Mouse (Mus musculus) ES-CJ7 (cell line): Measurements from ENCODE around the gene Ptf1a.

Experiments used
- DNase-seq: peaks from one replicate; pipeline ENCODE4 v3.0.0; 2011; ENCODE audit warnings: low read depth, low spot score

Ptf1a gene

DNA sequence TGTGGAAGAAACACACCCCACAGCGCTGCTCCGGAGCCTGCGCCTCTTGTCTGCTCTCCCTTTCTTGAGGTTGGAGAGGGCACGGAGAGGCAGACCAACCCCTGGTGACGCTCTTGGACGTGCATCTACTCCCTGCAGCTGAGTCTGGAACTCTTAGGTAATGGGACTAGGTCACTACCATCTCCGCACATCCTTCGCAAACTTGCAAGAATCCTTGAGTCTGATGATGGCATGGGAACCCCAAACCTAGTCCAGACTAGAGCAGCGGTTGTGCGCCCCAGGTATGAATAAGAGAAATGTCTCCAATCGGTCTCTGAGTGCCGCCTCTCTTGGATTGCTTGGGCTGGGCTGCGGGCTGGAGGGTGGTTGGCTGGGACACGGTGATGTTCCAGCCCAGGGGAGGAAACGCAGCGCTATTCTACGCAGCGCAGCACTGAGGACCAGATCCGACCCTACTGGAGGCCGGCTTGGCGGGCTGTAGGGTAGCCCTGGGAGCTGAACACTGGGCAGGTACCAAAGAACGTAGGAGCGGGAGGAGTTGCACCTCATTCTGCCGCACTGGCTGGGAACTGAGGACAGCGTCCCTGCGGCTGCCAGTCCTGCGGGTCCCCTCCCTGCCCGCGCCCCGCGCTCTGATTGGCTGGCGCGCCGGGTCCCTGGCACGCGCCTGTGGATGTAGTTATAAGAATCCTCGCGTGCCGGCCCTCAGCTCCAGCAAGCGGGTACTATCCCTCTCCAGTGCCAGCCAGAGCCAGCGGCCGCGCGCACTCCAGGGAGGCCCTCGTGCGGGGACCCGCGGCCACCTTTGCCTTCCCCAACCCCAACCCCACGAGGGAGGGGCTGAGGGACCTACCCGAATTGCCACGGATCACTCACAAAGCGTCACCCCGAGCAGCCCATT lies at the start of gene Ptf1a:
Ptf1a (plus strand) TSS at position 733 of the 901 bp plus-strand sequence.
- peak; percentile 39 for DNase-seq

DNA sequence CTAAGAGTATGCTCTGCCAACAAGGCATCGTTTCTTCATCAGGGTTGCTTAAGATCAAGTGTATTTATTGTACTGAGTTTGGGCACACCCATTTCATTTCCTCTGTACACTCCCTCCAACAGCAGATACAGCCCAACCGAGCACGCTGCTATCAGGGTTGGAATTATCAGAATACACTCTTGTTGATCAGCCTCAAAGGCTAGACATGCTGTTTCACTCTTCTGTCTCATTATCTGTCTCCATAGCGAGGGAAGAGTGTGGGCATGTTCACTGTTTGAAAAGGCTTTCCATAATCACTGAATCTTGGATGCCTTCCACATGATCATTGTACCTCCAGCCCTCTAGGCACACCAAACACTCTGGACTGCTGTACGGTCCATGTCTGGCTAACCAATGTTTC lies 40.1 kb upstream of the Ptf1a start:
- no peak for DNase-seq

DNA sequence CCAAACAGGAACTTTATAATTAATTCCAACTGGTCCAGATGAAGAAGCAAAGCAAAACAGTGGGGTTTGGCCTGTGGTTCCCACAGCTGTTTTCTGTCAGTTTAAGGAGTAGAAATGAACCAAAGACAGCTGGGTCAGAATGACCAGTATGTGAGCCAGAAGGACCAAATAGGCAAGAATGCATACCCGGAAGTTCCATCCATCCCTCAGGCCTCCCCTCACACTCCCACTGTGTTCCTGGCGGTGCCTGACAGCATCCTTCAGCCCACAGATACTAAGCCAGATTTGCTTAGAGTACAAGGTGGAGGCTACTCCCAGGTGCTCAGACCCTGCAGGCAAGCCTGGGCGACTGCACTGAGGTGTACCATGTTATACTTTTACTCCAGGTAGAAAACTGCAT lies 38.9 kb upstream of the Ptf1a start:
- no peak for DNase-seq

DNA sequence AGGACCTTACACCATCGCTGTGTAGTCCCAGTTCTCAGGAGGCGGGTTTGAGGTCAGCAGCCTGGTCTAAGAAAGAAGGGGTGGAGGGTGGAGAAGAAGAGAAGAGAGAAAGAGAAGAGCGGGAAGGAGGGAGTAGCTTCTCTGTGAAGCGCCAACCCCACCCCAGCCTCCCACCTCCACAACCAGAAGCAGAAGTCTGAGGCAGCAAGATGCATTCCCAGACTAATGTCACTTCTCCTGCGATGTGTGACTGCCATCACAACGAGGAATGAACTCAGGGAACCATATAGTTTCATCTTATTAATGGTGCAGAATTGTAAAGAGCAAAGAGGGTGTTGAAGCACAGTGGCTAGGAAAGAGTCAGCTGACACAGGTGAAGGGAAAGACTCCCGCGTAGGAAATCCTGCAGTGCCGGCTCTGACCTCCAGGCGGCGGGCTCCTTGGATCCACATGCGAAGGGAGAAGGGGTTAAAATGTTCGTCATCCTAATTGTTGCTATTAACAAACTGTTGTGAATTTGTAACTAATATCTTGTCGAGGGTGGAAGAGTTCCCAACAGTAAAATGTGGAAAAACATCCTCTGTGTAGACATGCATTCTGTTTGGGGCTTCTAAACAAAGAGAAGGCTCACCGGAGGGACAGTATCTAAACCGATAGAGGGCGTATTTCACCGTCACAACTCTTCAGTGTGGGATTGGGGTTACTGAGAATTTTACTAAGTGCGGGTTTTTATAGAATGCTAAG lies 31.1 kb upstream of the Ptf1a start:
- DNase-seq, result peak; percentile 67

DNA sequence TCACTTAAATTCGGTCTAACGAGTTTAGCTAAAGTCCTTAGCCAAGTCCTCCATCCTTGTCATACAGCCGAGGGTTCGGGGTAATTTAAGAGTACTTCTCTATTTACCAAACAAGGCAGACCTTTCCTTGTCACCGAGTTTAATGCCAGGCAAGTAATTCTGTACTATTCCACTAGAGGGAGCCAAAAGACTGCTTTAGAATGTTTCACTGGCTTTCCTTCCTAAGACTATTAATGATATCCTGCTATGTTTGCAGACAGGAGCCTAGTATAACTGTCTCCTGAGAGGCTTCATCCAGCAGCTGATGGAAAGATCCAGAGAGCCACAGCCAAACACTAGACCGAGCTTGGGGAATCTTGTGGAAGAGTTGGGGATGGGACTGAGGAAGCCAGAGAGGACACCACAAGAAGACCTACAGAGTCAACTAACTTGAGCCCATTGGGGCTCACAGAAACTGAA lies 30.4 kb upstream of the Ptf1a start:
- peak; percentile 81 for DNase-seq

DNA sequence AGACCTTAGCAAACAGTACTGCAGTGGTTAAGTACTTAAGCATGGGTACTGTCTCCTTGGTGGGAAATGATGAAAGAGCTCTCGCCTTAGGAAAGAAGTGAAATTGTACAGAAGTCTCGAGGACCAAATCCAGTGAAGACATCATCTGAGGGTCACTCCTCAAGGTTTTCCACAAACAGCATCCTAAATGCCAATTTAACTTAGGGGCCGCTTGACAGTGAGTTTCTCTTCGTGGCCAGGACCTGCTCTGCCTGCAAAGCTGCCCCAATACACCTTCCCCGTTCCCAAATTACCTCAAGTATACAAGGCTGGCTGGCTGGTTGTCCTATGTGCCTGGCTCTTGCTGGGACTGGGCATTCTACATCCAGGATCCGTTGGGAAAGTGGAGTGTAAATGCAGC lies 29.4 kb upstream of the Ptf1a start:
- no peak for DNase-seq

DNA sequence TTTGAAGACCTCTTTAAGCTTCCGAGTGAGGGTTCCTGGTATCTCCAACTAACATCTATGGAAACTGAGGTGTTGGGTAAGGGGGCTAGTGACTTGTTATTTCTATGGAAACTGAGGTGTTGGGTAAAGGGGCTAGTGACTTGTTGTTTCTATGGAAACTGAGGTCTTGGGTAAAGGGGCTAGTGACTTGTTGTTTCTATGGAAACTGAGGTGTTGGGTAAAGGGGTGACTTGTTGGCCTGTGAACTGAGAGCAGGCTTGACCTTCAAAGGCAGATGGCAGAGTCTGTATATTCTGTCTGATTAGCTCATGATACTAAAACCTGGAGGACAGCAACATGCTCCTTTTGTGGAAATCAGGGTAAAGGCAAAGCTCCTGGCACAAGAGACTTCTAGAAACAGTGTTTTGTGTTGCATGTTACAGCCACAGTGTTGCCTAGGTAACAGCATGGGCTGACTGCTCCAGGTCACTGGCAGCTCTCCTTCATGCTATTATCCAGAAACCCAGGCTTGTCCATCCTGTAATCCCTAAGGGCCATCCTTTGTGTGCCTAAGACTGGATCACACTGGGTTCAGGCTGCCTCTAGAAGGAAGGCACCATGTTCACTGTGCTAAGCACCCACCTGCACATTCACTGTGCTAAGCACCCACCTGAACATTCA lies 25.6 kb upstream of the Ptf1a start:
- DNase-seq, result no peak

DNA sequence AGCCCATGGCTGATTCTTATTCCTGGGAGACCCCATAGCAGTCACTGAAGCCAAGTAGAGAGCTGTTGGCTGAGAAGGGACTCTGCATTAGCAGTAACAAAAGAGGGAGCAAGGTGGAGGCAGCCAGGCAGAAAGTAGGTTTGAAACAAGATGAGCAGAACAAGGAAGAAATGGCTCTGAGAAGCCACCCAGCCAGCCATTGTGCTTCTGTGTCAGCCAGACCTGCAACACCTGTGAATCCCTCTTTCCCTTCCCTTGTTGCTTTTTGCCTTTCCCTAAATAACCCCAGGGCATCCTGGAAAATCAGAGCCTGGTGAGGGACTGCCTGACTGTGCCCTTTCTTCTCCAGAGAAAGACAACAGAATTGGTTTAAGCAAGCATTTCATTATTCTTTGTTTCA lies 23.2 kb upstream of the Ptf1a start:
- no peak for DNase-seq

DNA sequence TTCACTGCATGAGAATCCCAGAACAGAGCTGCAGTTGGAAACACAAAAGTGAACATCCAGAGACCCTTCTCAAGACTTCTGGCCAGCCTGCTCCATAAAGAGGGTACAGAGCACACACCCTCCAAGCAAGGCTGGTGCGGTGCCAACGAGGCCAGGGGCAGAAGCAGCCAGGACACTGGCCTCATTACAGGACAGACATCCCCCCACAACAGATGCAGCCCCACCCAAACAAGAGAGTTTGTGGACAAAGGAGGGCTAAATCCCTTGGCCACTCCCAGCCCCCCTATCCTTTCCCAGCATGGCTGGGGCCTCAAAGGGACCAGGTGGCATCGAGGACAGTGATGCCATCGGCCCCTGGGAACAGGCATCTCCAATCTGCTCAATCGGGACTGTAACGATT lies 22.4 kb upstream of the Ptf1a start:
- DNase-seq, result no peak

DNA sequence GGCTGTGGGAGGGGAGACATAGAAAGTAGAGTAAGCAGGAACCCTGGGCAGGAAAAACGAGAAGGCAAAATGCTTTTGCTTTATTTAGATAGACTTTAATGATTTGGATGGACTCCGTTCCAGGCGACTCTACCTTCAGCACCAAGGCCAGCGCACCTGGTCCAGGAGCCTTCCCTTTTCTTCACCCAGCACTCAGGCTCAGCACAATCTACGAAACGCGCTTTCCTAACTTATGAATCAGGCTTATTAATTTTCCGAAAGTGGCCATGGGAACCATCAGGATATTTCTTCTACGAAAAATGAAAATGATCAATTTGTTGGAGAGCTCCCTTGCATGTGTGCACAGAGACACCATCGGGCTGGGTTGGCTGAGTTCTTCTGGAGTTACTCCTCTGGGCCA lies 16.4 kb upstream of the Ptf1a start:
- peak; percentile 55 for DNase-seq

DNA sequence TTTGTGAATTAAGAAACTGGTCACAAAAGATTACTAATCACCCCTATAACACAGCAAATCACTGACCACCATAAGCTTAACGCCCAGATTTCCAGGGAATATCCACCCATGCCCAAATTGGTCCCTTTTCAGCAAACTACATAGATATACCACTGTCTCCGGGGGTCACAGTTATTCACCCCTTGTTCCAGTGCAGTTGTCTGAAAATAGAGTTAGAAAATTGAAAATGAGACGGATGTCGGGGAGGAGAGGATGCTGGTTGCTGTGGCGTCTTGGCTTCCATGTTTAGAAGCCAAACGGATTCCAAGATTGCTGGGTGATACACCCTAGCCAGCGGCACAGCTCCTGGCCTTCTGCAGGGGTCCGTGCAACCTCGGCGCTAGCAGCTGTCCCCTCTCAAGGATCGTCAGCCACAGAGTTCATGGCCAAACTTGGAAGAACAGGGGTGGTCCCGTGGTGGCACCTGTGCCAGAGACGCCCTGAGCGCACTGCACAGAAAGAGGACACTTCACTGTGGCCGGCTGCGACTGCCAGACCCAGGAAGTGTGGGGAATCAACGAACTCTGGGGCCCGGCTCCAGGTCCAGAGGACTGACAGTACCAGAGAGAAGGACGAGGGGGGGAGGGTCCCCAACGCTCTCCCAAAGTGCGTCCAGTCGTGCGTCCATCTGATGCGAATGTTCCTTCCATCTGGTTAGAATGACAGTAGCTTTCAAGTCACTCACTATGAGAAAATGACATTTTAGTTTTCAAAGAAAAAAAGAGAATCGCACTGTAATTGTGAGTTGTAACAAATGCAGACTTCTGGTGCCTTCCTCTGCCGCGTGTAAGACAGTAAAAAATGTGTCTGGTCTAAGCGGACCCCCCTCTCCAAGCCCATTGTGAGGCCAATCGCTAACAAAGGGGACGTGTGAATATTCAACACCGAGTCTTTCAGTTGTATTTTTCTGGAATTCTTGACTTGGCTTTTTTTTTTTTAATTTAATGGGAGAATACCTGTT lies 15.5 kb upstream of the Ptf1a start:
- DNase-seq, result no peak

DNA sequence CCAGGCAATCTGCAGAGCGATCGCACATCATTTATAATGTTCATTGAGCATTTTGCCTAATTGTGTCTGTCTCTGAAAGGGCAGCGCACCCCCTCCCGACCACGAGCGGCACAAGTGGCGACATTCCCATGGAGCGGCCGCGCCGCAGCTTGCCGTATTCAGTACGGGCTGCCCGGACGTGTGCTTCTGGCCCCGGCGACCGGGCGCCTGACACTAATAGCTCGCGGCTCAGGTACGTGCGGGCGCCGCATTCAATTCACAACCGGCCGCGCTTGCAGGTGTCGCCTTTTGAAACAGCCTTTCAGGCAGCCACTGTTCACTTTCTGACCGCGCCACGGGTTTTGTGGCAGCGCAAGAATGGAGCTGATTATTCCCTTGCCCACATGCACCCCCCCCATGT lies 14.7 kb upstream of the Ptf1a start:
- no peak for DNase-seq

DNA sequence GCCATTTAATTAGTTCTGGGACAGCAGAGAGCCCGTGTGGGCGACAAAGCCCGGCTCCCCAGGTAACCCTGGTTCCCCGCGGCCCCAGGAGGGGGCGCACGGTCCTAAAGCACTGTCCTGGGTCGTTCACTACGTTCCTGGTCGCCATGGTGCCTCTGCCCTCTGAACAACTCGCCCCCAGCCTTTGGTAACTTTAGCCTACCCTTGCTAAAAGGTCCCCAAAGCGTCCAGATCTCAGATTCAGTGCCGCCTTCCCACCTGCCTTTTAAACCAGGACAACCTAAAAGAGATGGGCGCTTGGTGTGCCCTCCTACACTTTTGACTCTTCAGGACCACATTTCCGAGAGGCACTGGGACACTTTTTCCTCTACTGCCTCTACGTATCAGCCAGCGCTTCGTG lies 14.3 kb upstream of the Ptf1a start:
- DNase-seq, result peak; percentile 62

DNA sequence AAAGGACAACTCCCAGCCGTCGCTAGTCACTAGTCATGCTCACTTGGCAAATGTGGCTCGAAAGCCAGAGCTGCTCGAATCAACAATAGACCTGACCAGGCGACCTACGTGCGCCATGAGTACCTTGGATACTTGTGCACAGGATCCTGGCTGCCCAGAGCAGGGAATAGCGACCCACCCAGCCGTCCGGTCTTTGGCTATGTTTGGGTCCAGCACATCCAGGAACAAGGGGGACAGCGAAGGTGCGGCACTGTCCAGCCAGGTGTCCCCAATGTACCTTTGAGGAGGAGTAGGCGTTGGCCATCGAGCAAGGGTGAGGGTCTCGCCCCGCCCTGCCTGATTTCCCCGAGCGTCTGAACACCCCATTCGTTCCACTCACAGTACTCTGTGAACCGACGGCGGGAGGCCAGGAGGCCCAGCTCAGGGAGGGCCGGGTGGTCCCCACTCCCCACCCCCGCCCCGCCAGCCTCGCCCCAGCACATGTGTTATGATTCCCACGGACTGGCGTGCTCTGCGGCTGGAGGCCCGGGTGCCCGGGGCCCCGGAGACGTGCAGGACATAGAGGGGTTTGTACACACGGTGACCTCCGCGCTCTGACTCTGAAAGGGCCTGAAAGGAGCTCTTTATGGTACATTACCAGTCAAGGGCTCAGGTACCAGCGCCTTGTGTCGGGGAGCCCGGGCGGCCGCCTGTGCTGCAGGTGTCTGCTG lies 13.7 kb upstream of the Ptf1a start:
- no peak for DNase-seq

DNA sequence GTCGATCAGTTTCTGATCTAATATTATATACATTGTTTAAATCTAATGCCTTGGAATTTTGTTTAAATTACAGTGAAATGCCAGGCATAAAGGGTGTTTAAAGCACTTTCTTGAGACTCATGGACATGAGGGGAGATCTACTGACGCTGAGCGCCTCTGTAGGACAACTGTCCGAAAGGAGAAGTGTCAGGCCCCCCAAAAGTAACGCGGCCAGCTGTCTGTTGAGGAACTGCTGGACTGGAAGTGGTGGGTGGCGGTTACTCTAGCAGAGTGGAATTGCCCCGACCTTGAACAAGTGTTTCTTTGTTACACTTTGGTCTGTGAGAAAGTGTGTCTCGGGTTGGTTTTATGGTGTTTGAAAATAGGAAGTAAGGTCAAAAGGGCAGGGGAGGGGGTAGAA lies 1.1 kb upstream of the Ptf1a start:
- DNase-seq, result no peak

DNA sequence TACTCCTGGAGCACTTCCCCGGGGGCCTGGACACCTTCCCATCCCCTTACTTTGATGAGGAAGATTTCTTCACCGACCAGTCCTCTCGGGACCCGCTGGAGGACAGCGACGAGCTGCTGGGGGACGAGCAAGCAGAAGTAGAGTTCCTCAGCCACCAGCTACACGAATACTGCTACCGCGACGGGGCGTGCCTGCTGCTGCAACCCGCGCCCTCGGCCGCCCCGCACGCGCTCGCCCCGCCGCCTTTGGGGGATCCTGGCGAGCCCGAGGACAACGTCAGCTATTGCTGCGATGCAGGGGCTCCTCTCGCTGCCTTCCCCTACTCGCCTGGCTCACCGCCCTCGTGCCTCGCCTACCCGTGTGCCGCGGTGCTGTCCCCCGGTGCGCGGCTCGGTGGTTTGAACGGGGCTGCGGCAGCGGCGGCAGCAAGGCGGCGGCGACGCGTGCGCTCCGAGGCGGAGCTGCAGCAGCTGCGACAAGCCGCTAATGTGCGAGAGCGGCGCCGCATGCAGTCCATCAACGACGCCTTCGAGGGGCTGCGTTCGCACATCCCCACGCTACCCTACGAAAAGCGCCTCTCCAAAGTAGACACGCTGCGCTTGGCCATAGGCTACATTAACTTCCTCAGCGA lies 523 bp downstream of the Ptf1a start:
- DNase-seq, result peak; percentile 30

DNA sequence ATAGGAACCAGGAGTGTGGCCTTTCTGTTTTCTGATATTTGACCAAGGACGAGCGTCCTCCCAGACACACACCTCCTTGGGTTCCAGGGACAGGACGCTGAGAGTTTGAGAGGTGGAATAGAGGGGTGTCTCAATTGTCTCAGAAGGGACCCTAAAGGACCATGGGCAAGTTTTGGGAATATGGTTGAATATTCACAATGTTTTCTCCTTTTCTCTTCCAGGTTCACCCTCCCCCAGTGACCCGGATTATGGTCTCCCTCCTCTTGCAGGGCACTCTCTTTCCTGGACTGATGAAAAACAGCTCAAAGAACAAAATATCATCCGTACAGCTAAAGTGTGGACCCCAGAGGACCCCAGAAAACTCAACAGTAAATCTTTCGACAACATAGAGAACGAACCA lies 1.3 kb downstream of the Ptf1a start:
- DNase-seq, result no peak

DNA sequence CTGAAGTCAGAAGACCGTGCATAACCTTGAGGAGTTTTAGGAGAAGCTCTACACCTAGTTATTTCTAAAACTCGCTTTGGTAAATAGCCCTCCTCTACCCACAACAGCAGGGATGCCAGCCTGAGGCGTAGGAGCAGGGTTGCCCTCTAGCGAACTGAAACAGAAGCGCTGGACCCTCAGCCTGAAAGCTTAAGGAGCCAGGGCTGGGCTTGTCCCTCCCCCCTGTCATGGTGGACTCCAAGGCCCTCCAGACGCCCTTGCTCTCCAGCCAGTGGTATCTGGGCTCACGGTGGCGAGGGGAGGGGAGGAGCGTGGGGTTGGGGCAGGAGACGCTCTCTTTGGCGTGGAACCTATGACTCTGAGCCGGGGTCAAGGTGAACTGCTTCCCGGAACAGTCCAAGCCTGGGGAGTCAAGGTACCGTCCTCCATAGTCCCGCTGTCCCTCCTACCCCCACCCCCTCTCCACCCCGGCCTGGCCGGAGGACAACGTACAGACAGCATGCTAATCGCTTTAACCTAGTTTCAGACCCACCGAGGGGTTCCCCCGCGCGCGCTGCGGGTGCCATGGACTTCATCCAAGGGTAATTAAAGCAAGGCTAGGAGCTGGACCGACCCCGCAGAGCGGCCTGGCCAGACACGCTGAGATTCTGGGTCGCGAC lies 2.7 kb downstream of the Ptf1a start:
- DNase-seq, result peak; percentile 56

DNA sequence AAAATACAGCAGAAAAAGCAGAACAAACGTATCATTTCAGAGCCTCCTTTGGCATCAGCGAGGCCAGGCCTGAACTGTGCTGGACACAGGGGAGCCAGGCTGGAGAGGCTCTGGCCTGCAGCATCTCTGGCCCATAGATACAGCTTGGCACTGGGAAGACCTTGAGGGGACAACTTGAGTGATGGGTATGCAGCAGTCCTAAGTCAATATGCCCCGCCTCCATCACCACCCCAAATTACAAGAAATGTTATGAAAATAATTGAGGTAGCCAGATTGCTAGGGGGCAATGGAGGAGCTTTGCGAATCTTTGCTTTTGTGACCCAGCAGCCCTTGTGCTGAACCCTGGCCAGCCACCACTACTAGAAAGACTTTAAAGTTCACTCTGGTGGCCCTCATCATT lies 3.8 kb downstream of the Ptf1a start:
- DNase-seq, result no peak
